Mouse (Mus musculus): ENCODE measurements around the gene Rb1.

- TF ChIP-seq POLR2AphosphoS2 (IDR thresholded peaks at IDR 0.05; ENCODE audit: insufficient read length, low read depth) (no peak), MYOD1 (IDR thresholded peaks at IDR 0.05; ENCODE audit: control insufficient read depth in 1 of 3, insufficient read length in 2 of 3, low read depth in 2 of 3) (no peak), E2F4 (IDR thresholded peaks at IDR 0.05; ENCODE audit: insufficient read depth) (no peak), POLR2A (IDR thresholded peaks at IDR 0.05; ENCODE audit: insufficient read length, low read depth) (no peak), MAX (IDR thresholded peaks at IDR 0.05; ENCODE audit: low read depth) (no peak), TCF3 (IDR thresholded peaks at IDR 0.05; ENCODE audit: insufficient read length, low read depth) (no peak), USF1 (IDR thresholded peaks at IDR 0.05; ENCODE audit: low read depth) (no peak)
Observed at GRCm38 (mm10) chr14:73301856-73302255, 23.8 kb downstream of the Rb1 start.
